Mouse (Mus musculus) lung, adult 2 months (tissue): ENCODE measurements at regions not wholly inside any gene's neighbourhood (a gene's known extent, or its start where the extent isn't known, plus 50 kb on each side); places are given as distances from the start of the nearest gene placed in this dataset.

Source experiments
- CTCF ChIP-seq: fragments of 200-500 bp; IDR thresholded peaks from 2 replicates; pipeline ENCODE4 v1.5.1; 2011; ENCODE audit warnings: mild to moderate bottlenecking, low read length, control low read depth; ENCODE audit not compliant: insufficient read depth
- POLR2A ChIP-seq: fragments of 200-500 bp; IDR thresholded peaks from 2 replicates; pipeline ENCODE4 v1.6.1; 2011; ENCODE audit warnings: low read depth, mild to moderate bottlenecking, control low read depth, low read length, borderline replicate concordance; ENCODE audit errors: extremely low read depth

DNA sequence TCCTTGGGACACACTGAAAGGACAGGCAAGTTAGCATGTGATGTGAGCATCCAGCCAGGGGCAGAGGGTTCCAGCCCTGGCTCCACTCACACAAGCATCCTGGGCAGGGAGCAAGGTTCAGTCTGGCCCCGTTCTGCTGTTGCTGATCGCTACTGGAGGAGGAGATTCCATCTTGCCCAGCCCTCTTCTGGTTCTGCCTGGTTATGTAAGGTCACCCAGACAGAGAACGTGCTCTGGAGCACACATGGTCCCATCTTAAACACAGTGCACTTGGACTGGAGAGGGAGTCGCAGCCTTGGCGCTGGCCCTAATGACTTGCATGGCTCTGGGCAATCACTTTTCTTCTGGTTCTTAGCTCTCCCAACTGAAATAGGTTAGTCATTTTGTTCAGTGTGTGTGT is 96.2 kb upstream of the Tnp1 start:
- TF ChIP-seq CTCF (no peak), POLR2A (no peak)
